Mouse (Mus musculus): ENCODE results near the gene Brinp3.

DNA sequence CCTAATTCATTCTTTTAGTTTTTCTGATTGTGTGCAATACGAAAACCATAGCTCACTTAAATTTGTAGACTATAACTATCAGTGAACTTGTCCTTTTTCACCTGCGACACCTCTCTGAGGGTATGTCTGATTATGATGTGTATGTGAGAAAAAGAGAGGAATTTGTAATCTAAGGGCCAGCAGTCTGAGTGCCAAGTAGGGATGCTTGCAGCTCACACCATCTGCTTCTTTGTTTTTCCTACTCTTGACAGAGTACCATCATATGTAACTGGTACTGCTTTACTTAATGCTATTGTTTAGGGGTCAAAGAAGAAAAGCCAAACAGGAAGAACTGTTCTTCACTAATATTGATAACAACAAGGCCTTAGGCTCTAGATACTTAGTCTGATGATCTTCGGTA, 307.3 kb downstream of the Brinp3 start:
- TF ChIP-seq MAX (IDR thresholded peaks at IDR 0.05) (no peak), CTCF (IDR thresholded peaks at IDR 0.05; ENCODE audit: control insufficient read depth, insufficient read depth, insufficient read length) (no peak), CEBPB (IDR thresholded peaks at IDR 0.05; ENCODE audit: low read depth) (no peak), MYOG (IDR thresholded peaks at IDR 0.05; ENCODE audit: control insufficient read depth, extremely low read depth, insufficient read length) (no peak)

Data from C2C12 (cell line).